Mouse (Mus musculus): ENCODE data around the gene Dnase1l3. TPM values are rescaled to one million over a fixed set of nuclear protein-coding genes. Genes with fewer than 3 reads are reported as not detected.

Dnase1l3 gene
- polyA plus RNA-seq, 1 experiment from 2014 or later = 2.5 TPM

GRCm38 (mm10) chr14:8000831-8001685 is 6.7 kb upstream of the Dnase1l3 start:
- Histone ChIP-seq H3K9me3 (ENCODE audit: control insufficient read depth) (no peaks in the 10 kb centered on the region), H3K9ac (ENCODE audit: low read depth, low read length) (no peak overlapping the region), H3K4me1 (replicated peaks; ENCODE audit: control insufficient read depth, insufficient read depth, low read length) (peaks cover 3% of the 10 kb centered on the region; the same call in 1 of the 2 replicates), H3K27me3 (replicated peaks; ENCODE audit: control insufficient read depth, insufficient read depth, low read length) (peaks cover 10% of the 10 kb centered on the region; the same call in 1 of the 2 replicates), H3K4me3 (ENCODE audit: low read depth, low read length) (no peak overlapping the region), H3K4me2 (replicated peaks; ENCODE audit: low read depth) (no peak overlapping the region), H3K36me3 (ENCODE audit: control insufficient read depth, insufficient read depth) (no peaks in the 10 kb centered on the region), H3K27ac (ENCODE audit: low read depth, low read length) (no peak overlapping the region)
- no peak for TF ChIP-seq CTCF (IDR thresholded peaks at IDR 0.05; ENCODE audit: low read depth)
- WGBS = 39% methylated on average over 17 of the region's 17 CpGs
- ATAC-seq = no peak

- no peak for ATAC-seq
- Histone ChIP-seq H3K4me2 (replicated peaks; ENCODE audit: low read depth) (no peak overlapping the region), H3K4me3 (ENCODE audit: low read depth, low read length) (no peak overlapping the region), H3K9ac (ENCODE audit: low read depth, low read length) (no peak overlapping the region), H3K4me1 (replicated peaks; ENCODE audit: control insufficient read depth, insufficient read depth, low read length) (peaks cover 3% of the 10 kb centered on the region; the same call in 1 of the 2 replicates), H3K27ac (ENCODE audit: low read depth, low read length) (no peak overlapping the region), H3K9me3 (ENCODE audit: control insufficient read depth) (no peaks in the 10 kb centered on the region), H3K27me3 (replicated peaks; ENCODE audit: control insufficient read depth, insufficient read depth, low read length) (peaks cover 10% of the 10 kb centered on the region; the same call in 1 of the 2 replicates), H3K36me3 (ENCODE audit: control insufficient read depth, insufficient read depth) (no peaks in the 10 kb centered on the region)
- 81% methylated on average over 5 of the region's 5 CpGs for WGBS
- no peak for TF ChIP-seq CTCF (IDR thresholded peaks at IDR 0.05; ENCODE audit: low read depth)
These were observed 5.9 kb upstream of the Dnase1l3 start for GRCm38 (mm10) chr14:8000247-8000646.

- WGBS = 79% methylated on average over 5 of the region's 5 CpGs
- Histone ChIP-seq H3K4me3 (ENCODE audit: low read depth, low read length) (no peak overlapping the region), H3K27ac (ENCODE audit: low read depth, low read length) (no peak overlapping the region), H3K36me3 (ENCODE audit: control insufficient read depth, insufficient read depth) (no peaks in the 10 kb centered on the region), H3K9me3 (ENCODE audit: control insufficient read depth) (no peaks in the 10 kb centered on the region), H3K4me2 (replicated peaks; ENCODE audit: low read depth) (no peak overlapping the region), H3K27me3 (replicated peaks; ENCODE audit: control insufficient read depth, insufficient read depth, low read length) (peaks cover 10% of the 10 kb centered on the region; the same call in 1 of the 2 replicates), H3K4me1 (replicated peaks; ENCODE audit: control insufficient read depth, insufficient read depth, low read length) (peaks cover 3% of the 10 kb centered on the region; the same call in 1 of the 2 replicates), H3K9ac (ENCODE audit: low read depth, low read length) (no peak overlapping the region)
- ATAC-seq = no peak
- TF ChIP-seq CTCF (IDR thresholded peaks at IDR 0.05; ENCODE audit: low read depth) = no peak
These were observed 5.1 kb upstream of the Dnase1l3 start for GRCm38 (mm10) chr14:7999435-7999834.

- peaks cover 3% of the 10 kb centered on the region; the same call in 1 of the 2 replicates for H3K4me1 ChIP-seq (replicated peaks; ENCODE audit: control insufficient read depth, insufficient read depth, low read length)
- no peak overlapping the region for H3K27ac ChIP-seq (ENCODE audit: low read depth, low read length)
- no peak overlapping the region for H3K9ac ChIP-seq (ENCODE audit: low read depth, low read length)
- no peak for TF ChIP-seq CTCF (IDR thresholded peaks at IDR 0.05; ENCODE audit: low read depth)
- peaks cover 10% of the 10 kb centered on the region; the same call in 1 of the 2 replicates for H3K27me3 ChIP-seq (replicated peaks; ENCODE audit: control insufficient read depth, insufficient read depth, low read length)
- H3K36me3 ChIP-seq (ENCODE audit: control insufficient read depth, insufficient read depth) = no peaks in the 10 kb centered on the region
- no peak for ATAC-seq
- no peaks in the 10 kb centered on the region for H3K9me3 ChIP-seq (ENCODE audit: control insufficient read depth)
- 71% methylated on average over 3 of the region's 3 CpGs for WGBS
- no peak overlapping the region for H3K4me3 ChIP-seq (ENCODE audit: low read depth, low read length)
- H3K4me2 ChIP-seq (replicated peaks; ENCODE audit: low read depth) = no peak overlapping the region
These were observed 4.7 kb upstream of the Dnase1l3 start for GRCm38 (mm10) chr14:7999030-7999429.

- no peak overlapping the region for H3K9ac ChIP-seq (ENCODE audit: low read depth, low read length)
- TF ChIP-seq CTCF (IDR thresholded peaks at IDR 0.05; ENCODE audit: low read depth) = peak; percentile 80
- peak; percentile 60 for ATAC-seq
- no peak overlapping the region for H3K4me3 ChIP-seq (ENCODE audit: low read depth, low read length)
- WGBS = 2% methylated on average over 15 of the region's 15 CpGs
- H3K4me2 ChIP-seq (replicated peaks; ENCODE audit: low read depth) = peak overlapping the region; percentile 63
- H3K27ac ChIP-seq (ENCODE audit: low read depth, low read length) = no peak overlapping the region
- H3K36me3 ChIP-seq (ENCODE audit: control insufficient read depth, insufficient read depth) = no peaks in the 10 kb centered on the region
- H3K4me1 ChIP-seq (replicated peaks; ENCODE audit: control insufficient read depth, insufficient read depth, low read length) = 0 out of 2 replicates have a peak, but pooled peaks cover under 1% of the 10 kb centered on the region
- no peaks in the 10 kb centered on the region for H3K9me3 ChIP-seq (ENCODE audit: control insufficient read depth)
- H3K27me3 ChIP-seq (replicated peaks; ENCODE audit: control insufficient read depth, insufficient read depth, low read length) = peaks cover 10% of the 10 kb centered on the region; the same call in 1 of the 2 replicates
These were observed 2.9 kb upstream of the Dnase1l3 start for GRCm38 (mm10) chr14:7997255-7997696.

- no peak for ATAC-seq
- no peak overlapping the region for H3K9ac ChIP-seq (ENCODE audit: low read depth, low read length)
- no peak overlapping the region for H3K27ac ChIP-seq (ENCODE audit: low read depth, low read length)
- H3K4me1 ChIP-seq (replicated peaks; ENCODE audit: control insufficient read depth, insufficient read depth, low read length) = no peaks in the 10 kb centered on the region
- no peaks in the 10 kb centered on the region for H3K9me3 ChIP-seq (ENCODE audit: control insufficient read depth)
- no peak for TF ChIP-seq CTCF (IDR thresholded peaks at IDR 0.05; ENCODE audit: low read depth)
- no peak overlapping the region for H3K4me2 ChIP-seq (replicated peaks; ENCODE audit: low read depth)
- no peak overlapping the region for H3K4me3 ChIP-seq (ENCODE audit: low read depth, low read length)
- H3K36me3 ChIP-seq (ENCODE audit: control insufficient read depth, insufficient read depth) = no peaks in the 10 kb centered on the region
- no peaks in the 10 kb centered on the region for H3K27me3 ChIP-seq (replicated peaks; ENCODE audit: control insufficient read depth, insufficient read depth, low read length)
- 74% methylated on average over 6 of the region's 6 CpGs for WGBS
These were observed 2.2 kb downstream of the Dnase1l3 start for GRCm38 (mm10) chr14:7992158-7992557.
